Mouse (Mus musculus) brain, adult 2 months (tissue): ENCODE data around the gene Fig4.

ENCODE experiments used
- DNase-seq: peaks from one replicate; pipeline ENCODE4 v3.0.0; 2011; ENCODE audit warnings: low read depth, low spot score

The Fig4 gene

DNA sequence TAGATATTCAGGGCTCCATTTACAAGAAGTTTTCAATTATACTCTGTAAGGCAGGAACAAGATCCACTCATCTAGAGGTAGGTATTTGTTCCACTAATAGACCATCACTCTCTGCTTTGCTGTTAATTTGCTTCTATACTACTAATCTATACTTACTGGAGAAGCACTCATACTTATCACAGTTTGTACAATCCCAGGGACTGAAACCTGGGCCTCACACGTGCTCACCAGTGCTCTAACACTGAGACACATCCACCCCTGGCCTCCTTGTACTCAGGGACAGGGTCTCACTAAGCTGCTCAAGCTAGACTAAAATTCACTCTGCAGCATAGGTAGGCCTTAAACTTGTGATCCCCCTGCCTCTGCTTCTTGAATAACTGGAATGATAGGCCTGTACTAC, 41.8 kb downstream of the Fig4 start:
- no peak for DNase-seq

DNA sequence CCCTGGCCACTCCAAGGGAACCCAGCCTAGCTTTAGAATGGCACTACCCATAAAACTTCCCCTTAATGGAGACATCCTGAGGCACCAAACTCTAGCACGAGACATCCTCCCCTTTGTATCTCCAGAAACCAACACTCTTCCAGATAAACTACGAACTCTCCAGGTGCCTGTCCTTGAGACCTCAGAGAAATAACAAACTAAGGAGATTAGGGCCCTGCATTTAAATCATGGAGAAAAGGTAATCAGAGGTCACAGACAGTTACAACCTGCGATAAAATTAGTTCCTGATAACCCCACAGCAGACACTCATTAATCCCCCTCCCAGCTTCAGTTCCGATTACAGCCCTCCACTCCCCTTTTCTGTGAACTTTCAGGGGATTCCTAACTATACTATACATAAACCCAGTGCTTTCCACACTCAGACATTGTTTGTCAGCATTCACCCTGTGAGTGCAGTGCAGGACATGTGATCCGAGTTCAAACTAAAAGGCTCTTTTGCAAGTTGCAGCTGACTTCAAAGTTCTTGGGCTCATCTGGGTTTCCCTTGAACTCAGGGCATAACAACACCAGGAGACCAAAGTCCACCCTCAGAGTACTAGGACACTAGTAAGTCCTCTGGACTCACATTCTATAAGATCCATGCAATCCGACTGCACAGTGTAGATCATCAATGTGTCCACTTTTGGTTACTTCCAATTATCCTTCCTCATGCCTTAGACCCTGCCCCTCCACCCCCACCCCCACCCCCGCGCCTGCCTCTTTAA, 42.6 kb downstream of the Fig4 start:
- DNase-seq, result no peak

DNA sequence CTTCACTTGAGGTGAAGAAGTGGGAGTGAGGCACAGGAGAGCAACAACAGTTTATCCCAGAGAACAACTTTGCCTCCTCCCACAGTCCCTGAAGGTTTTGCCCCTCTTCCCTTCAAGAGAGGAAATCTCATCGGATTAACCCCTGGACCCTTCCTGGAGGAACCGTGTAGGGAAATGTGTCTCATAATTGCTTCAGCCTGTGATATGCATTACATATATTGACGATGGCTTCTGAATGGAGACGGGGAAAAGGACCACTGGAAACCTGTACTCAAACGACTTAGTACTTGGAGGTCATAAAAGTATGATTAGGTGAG, 52.4 kb downstream of the Fig4 start:
- DNase-seq, result no peak

DNA sequence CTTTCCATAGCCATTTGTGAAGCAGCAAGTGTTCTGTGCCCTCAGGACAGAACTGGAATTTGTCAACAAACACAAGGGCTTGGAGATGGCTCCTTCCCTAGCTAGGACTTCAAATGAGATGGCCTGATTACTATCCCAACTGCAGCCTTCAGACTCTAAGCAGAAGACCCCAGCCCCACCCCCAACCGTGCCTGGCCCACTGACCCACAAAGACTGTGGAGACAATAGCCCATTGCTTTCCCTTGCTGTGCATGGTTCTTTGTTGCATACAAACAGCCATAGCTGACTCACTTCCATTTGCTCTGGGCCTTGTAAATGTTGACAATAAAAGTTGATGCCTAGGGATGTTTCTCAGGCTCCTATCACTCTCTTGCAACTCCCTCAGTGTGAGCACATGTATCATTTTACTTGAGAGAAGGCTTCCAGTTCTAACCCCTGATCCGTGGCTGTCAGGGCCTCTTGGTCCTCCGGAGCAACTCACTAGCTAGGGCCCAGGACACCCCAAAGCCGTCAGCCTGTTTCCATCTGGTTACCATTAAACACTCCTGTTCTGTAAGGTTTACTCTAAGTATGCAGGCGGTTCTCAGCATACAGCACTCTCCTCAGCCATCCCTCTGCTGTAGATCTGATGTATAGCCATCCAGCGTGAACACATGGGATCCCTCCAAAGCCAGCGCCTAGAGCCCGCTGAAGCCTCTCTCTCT, 52.9 kb downstream of the Fig4 start:
- no peak for DNase-seq

DNA sequence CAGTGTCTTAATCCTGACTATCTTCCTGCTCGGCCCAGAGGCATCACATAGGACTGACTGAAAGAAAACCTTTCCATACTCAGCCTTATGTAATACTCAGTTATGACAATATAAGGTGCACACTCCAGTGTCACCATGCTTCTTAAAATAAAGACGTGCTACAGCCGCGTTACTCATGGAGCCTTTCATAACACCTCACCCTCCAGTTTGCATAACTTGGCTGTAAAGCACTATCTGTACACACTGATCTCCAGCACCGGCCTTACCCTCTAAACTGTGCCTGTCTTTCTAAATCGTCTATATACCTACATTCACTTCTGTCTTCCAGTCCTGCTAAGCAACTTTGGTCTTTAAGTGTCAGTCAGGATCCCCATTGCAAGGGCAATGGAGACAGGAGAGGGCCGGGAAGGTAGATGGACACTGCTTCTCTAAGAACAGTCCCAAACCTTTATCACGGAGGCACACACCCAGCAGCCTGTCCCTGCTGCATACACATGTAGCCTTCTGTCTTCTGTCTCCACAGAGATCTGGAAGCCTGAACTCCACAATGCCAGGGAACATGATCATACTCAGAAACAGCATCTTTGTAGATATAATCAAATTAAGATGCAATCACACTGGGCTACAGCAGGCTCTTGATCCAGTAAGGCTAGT, 53.9 kb downstream of the Fig4 start:
- DNase-seq, result peak; percentile 59

DNA sequence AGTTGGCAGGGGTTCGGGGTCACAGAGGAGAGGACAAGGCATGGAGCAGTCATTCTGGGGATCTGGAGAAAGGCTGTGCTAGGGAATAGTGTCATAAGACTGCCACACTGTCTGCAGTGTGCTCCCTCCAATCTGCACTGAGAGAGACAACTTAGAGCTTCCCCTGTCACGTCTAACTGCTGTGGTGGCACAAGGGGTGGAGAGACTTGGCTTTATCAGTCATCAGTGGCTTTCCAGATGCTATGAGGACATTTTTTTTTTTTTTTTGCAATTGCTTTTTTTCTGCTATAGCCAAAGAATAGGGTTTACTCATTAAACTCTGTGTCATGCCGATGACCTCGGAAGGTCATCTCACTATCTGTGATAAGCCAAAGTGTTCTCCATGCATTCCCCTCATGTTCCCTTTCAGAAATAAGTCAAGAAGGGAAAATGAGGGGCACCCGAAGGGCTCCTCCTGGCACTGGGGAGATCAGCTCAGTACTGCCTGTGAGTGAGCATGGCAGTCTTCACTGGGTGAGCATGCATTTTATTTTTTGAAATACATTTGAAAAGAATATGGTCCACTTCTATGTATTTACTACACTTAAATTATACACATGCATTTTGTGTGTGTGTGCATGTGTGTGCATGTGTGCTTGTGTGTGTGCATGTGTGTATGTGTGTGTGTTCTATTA, 55.1 kb downstream of the Fig4 start:
- DNase-seq, result no peak

DNA sequence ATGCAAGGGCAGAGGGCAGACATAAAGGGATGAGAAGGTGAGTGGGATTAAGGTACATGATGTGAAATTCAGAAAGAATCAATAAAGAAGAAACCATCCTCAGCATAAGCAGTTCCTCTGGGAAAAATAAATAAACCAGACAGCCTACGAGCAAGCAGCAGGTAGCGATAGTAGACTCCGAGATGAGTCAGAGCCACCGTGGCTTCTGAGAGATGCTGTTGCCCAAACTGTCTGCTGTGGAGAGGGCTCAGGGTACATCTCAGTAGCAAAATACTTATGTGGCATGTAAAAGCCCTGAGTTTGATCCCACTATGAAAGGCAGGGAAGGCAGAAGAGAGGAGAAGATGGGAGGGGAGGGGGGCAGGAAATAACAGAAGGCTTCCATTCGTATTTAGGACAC, 56.9 kb downstream of the Fig4 start:
- DNase-seq, result peak; percentile 75

DNA sequence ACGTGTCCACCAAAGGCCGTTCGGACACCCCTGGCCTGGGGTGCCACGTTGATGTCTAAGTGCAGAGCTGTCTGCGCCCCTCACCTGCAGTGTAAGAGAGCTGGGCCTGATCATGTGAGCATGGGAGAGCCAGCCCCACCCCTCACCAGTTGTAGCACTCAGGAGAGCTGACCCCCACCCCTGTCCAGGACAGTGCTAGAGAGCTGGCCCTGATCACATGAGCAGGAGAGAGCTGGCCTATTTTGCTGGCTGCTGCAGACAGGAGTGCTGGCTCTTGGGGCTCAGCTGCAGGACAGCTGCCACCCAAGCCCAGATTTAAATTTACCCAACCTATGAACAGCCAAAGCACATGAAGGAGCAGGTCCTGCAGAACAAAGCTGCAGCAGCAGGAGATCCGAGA, 57.6 kb downstream of the Fig4 start:
- DNase-seq, result no peak

DNA sequence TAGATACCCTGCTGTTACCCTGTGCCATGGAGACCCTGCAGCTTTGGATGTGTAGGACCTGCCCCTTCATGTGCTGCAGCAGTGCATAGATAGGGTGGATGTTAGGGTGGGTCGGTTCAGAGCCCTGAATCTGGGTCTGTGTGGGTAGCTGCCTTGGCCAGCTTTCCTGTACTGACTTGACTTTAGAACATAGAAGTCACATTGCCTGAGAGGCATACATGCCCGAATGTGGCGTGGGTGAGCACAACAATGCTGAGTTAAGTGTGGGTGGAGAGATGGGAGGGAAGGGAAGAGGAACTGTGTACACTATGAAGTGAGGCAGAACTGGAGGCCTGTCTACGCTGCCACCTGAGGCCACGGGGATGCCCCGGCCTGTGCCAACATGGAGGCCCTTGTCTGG, 58.0 kb downstream of the Fig4 start:
- DNase-seq, result peak; percentile 84

DNA sequence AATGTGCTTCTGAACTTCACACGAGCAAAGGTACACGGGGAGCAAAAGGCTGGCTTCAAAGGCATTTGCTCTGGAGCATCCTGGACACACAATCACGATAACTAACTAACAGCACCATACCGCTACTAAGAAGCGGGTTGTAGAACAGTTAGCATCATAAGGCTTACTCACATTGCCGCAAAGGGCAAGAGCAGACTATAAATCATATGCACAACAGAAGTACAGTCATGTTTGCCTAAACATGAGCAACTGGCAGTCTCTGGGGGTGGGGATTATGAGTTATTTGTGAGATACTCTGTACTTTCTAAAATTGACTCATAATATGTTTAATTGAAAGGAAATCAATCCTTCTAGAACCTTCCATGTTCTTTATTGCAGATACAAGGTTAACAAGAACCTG, 59.1 kb downstream of the Fig4 start:
- DNase-seq, result peak; percentile 40

DNA sequence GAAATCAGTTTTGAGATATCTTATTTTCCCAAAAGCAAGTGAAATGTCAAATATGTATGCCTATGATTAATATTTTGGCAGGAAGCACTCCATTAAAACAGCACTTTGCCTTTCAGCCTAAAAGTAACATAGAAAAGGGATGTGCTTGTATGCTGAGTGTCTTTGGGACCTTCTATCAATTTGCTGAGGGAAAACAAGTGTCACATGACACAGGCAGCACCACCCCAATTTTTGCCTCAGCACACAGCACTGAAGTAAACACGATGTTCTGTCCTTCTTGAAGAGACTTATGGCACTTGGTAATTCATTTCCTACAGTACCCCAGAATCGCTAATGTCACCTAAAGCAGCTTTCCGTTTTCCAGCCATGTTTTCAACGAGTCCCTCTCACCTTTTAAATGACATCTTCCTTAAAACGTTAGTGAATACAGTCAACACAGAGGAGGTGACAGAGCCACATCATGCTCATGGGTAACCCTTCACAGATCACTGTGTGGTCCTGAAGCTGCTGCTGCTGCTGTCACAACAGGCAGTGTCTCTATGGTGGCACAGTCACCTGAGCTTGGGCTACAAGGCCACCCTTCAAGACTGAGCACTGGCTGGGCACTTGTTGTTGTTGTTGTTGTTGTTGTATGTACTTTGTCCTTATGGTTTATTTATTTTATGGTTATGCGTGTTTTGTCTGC, 61.4 kb downstream of the Fig4 start:
- no peak for DNase-seq

DNA sequence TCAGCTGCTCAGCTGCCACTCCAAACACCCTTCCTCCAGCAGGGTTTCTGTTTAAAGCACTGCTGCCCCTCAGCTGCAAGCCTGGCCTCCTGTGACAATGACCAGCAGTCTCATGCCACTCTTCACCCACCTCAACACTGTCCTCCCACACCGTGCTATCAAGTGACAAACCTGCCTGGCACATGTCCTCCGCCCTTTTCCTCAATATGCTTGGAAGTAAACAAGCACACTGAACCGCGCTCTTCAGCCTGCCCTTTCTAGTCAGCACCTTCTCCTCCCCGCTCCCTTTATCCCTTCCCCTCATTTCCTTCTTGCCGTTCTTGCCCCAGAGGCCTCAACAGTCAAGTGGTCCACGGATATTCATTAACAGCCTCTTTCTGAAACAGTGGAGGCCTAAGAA, 62.0 kb downstream of the Fig4 start:
- no peak for DNase-seq

DNA sequence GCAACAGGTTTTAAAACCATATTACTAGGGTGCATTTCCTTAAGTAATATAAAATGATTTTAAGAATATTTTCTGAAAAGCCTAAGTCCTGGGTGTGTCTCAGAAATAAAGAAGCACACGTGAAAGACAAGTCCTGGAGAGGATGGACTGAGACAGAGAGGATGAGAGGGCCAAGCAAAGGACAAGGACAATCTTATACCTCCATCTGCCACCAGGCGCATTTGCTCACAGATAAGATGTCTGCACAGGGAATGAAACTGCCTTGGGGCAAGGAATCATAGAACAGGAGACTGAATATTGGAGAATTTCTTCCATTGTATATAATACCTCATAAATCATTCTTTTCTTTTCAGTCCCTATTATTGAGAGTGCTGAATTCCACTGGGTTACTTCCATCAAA, 67.0 kb downstream of the Fig4 start:
- no peak for DNase-seq

DNA sequence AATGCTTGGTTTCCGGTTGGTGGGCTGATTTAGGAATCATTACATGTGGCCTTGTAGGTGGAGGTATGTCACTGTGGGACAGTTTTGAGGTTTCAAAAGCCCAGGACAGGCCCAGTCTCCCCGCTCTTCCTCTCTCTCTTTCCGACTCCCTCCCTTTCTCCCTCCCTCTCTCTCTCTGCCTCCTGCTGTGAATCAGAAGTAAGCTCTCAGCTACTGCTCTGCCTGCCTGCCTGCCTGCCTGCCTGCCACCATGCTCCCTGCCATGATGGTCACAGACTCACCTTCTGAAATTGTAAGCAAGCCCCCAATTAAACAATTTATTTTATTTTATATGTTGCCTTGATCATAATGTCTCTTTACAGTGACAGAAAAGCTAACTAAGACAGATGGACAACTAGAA, 67.5 kb downstream of the Fig4 start:
- no peak for DNase-seq

DNA sequence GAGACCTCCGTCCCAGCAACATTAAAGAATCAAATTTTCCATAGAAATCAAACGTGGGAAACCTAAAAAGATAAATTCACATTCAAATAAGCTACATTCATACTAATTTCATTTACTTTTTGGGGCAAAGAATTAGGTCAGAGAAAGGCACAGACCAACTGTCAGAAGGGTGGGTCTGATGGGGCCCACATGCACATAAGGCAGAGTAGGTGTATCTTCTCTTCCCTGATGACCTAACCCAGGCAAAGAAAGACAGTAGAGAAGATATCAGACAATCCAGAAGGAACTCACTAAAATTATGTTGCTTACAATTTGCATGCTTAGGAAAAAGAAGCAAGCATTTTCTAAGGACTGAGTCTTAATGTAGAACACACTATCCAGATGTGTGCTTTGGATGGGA, 67.9 kb downstream of the Fig4 start:
- no peak for DNase-seq

DNA sequence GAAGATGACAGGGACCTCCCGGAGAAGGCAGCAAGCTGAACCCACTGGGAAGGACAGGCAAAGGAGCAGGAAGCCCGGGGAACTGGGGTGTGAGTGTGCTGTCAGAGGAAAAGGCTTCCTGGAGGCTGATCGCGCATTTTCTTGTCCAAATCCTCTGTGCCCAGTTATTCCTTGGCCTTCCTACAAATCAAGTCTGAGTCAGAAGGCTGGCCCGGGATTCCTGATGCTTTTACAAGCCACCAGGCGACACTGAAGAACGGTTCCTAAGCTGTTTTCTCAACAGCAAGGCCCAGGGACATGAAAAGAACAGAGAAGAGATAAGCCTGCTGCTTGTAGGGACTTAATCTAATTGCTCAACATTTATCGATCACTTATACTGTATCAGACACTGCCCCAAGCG, 68.5 kb downstream of the Fig4 start:
- peak; percentile 54 for DNase-seq

DNA sequence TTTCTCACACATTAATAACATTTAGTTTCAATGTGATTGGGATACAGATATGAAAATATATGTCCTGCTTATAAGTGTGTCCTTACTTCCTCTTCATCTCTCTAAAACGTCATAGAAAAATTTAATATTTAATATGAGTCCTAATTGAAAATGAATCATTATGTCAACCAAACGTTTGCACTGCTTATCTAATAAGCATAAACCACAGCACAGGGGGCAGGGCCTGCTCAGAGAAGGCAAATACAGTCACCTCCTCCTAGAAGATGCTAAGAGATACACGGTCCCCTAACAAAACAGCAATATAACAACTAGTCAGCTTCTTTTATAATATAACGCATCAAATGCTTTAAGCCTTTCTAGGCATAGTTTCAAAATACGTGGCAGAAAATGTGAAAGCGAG, 69.9 kb downstream of the Fig4 start:
- no peak for DNase-seq

DNA sequence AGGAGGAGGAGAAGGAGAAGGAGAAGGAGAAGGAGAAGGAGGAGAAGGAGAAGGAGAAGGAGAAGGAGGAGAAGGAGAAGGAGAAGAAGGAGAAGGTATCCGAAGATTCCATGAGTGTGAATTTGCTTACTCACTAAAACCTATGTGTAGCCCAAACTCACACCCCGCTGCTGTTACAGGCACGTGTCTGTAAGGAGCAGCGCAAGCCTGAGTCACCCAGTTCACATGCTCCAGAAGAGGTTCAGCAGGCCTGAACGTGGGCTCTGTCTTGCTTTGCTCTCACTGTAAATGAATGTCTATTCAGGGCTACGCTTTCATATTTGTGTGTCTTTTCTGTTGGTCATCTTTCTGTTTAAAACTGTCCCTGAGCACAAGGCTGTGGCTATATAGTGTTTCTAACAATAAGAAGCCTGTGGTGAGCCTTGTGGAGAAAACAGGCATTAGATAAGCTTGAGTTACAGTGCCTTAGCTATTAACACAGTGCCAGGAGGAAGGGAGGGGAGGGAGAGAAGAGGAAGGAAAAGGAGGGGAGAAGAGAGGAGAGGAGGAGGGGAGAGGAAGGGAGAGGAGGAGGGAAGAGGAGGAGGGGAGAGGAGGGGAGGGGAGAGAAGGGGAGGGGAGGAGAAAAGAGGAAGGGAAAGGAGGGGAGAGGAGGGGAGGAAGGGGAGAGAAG, 71.8 kb downstream of the Fig4 start:
- peak; percentile 56 for DNase-seq

DNA sequence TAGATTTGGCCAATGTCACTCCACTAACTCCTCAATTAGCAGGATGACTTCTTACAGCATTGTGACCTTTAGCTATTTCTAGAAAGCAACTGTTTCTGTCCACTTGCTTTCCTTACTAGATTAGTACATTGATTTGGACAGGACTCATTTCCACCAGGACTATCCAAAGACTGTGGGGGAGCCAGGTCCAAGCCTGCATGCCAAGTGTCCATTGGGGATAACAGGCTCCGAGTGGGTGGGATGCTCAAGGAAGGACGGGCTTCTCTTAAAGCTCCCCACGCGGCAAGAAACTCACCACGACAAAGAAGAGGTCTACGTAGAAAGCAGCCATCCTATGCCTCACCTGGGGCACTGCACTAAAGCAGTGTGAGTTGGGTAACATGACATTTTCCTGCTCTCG, 75.4 kb downstream of the Fig4 start:
- peak; percentile 35 for DNase-seq

DNA sequence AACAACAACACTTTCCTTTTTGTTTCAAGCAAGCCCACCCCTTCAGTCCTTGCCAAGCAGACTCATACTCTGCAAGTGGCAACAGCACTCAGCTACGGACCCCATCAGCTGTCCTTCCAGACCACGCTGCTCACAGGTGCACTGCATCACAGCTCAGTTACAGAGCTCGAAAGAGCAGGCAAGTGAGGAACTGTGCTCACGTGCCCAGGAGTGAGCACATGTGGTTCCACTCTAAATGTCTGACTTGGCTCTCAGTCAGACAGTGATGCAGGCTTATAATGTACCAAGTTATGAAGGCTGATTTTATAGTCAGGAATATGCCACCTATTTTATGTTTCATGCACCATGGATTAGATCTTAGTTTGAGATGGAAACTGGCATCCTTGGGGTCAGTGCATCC, 79.6 kb downstream of the Fig4 start:
- DNase-seq, result no peak

DNA sequence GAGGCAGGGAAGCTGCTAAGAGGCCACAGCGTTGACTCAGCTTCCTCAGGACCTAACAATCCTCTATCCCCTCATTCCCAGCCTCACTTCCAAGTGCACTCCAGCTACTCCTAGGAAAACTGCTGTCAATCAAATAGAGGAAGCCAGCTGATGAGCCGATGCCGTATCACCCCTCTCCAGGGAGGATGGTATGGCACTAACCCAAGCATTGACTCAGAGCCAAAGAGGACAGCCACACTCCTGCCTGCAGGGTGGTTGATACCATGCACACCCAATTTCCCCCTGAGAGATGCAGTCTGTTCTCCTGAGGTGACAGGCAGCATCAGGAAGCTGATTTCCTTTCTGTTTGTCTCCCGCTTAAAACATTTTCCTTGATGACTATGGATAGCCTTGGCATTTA, 81.9 kb downstream of the Fig4 start:
- no peak for DNase-seq
